Mouse (Mus musculus): ENCODE measurements around the gene Acvr1c.

Gene Acvr1c

DNA sequence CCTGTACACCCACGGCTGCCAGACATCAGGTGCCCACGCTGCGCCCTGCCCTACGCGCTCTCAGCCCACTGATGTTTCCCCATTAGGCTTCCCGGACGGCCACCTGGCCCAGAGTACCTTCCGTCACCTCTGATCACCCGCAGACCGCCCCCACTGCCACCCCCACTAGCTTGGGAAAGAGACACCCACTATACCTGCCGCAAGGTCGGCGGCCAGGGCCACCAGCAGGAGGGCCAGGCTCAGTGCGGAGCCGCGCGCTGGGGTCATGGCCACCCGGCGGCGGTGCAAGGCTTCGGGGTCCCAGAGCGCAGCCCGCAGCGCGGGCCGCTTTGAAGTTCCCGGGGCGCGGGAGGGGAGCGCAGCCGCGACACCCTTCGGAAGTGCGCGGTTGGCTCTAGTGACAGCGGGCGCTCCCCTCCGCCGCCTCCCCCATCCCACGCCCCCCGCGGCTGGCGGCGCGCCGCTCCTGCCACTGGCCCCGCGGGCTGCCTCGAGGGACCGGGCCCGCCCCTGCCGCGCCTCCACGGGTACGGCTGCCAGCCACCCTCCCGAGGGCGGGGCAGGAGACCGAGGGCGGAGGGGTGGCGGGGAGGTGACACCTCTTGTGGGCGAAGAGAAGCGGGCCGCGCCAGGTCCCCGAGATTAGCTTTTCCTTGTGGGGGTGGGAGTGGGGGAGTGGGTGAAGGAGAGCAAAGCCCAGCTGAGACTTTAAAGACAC lies at the start of gene Acvr1c:
TSS of gene Acvr1c (minus strand) at position 482 of the 718 bp plus-strand sequence.
- DNase-seq (ENCODE audit: inconsistent ontology term), result peak; percentile 74

DNA sequence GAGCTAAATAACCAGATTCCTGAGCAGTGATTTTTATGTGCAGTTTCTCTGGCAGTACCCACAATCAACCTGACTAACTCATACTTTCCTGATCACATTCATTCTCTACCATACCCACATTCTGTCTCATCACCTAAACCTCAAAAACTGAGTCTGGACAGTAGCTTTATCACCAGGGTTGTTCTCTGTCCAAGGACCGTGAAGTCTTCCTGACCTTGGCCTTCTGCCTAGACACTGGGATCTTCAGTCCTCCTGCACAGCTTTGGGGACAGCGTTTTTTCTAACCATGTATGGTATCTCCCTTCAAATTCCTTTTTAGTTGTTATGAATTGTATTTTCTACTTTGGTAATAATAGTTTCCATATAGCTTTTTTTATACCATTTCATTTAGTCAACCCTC lies 45.8 kb upstream of the Acvr1c start:
- DNase-seq (ENCODE audit: inconsistent ontology term), result peak; percentile 46

DNA sequence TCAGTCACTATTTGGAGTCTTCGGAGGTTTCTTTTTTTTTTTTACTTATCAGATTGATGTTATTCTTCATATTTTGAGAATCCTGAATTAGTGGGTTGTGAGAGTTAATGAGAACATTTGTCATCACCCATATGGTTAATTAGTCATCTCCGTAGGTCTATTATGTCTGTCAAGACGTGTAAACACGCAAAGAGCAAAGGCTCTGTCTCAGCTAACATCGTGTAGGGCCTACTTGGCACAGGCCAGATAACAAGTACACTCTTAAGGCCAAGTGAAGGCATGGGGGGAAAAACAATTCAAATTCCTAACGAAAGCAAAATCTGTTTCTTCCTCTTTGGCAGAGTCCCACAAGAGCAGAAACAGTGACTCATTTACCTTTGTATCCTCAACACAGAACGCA lies 30.9 kb upstream of the Acvr1c start:
- no peak for DNase-seq (ENCODE audit: inconsistent ontology term)

DNA sequence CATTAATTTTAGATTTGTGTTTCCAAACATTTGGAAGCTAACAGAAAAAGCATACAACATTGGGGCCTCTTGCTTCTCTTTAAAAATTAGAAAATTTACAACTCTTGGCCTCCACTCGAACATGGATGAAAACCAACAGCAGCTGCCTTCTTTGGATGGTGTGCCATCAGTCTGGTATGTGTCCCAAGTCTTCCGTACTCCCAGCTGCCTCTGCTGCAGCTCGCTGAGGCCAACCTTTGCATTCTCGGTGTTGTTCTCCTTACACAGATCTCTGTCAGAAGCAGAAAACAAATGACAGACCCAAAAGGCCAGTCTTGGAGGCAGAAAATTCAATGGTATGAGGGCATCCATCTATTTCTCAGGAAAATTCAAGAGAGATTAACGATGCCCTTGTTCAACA lies 22.3 kb upstream of the Acvr1c start:
- DNase-seq (ENCODE audit: inconsistent ontology term), result no peak

DNA sequence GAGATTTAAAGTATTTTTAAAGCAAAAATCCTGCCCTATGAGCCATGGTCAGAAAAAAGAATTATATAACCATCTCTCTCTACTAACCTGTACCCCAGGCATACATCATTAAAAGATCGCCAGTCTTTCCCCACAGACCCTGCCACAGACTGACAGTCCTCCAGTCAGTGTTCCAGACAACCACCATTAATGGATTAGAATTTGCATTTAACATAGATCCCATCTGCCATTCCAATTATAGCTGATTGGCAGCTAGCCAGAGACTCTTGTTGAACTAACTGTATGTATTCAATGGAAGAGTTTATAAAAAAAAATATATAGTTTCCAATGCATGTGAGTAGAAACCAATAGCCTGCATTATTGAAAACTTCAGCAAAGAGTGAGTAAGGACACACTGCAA lies 21.8 kb upstream of the Acvr1c start:
- no peak for DNase-seq (ENCODE audit: inconsistent ontology term)

DNA sequence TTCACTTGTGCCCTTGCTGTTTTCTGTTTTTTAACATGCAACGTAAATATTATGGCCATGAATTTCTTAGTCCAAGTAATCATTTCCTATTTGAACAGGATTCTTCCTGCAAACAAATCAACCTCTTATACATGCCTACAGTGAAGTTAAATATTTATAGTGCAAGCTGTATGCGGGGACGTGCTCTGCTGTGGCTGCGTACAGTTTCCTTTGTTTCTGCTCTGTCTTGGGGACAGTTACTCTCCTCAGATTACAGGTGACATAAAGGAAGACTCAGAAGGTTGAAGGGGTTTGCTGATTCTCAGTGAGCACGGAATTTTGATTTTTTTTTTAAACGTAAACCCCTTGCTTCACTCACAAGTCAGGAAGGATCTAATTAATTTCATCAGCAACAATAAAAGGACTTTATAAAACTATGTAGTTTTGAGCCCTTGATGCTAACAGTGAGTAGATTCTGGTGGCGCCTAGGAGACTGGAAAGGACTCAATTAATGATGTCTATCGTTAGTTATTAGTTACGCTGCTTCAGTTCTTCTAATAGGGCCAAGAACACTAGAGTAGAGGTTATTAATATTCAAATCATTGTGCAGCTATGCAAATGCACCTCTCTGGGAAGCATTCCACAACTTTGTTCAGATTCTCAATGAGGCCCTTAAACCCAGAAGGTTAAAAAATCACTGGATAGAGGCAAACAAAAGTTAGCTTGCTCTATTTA lies 19.9 kb upstream of the Acvr1c start:
- DNase-seq (ENCODE audit: inconsistent ontology term), result peak; percentile 54

DNA sequence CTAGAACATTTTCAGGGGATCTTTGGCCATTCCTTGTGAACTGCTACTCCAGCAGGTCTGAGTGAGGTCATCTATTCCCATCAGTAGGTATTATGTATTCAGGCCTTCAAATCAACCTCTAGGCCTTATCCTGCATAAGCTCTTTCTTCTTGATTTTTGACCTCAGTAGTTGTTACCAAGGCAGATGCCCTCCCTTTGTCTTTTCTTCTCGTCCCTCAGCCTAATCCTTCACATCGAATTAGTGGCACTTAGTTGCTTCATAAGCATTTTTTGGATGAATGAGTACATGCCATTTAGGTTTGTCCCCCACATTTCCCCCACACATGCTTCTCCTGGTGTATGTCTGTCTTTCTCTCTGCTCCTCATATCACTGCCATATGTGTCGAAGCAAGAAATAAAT lies 8.5 kb upstream of the Acvr1c start:
- DNase-seq (ENCODE audit: inconsistent ontology term), result no peak

DNA sequence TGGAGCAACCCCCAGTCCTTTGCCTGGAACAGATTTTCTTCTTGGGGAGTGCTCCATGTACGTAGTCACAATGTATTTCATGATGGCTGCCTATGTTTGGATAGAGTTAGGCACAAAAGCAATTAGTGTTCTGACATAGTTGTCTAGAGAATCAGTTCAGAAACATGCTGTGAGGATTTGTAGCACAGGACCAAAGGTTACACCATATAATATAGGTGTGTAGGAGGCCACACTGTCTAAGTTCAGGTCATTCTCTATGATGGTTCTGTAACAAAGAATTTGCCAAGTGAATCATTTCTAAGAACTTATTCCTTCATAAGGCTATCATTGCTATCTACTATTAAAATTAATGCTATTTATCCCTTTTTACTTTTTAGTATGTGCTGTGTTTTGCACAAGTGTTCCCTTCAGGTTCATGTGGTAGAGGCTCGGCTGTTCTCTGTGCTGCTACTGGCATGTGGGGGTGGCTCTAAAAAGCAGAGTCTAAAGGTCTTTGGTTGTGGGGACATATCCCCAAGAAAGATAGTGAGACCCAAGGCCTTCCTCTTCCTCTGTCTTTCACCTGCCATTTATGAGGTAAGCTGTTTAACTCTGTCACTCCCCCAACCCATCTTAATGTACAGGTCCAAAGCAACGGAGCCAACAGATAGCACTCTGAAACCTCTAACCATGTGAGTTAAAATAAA lies 3.8 kb upstream of the Acvr1c start:
- DNase-seq (ENCODE audit: inconsistent ontology term), result no peak

DNA sequence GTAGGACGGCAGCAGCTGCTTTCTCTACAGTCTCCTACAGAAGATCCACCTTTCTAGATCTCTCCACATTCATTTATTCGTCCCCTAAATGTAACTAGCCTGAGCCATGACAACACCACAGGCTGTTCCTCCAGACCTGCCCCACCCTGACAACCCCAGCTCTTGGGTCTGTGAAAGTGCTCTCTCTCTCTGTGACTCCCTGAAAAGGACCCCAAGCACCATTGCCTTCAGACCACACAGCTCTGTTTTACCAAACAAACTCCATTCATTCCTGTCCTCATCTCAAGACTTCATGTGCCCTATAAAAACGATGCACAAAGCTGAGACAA lies 401 bp upstream of the Acvr1c start:
- DNase-seq (ENCODE audit: inconsistent ontology term), result no peak

DNA sequence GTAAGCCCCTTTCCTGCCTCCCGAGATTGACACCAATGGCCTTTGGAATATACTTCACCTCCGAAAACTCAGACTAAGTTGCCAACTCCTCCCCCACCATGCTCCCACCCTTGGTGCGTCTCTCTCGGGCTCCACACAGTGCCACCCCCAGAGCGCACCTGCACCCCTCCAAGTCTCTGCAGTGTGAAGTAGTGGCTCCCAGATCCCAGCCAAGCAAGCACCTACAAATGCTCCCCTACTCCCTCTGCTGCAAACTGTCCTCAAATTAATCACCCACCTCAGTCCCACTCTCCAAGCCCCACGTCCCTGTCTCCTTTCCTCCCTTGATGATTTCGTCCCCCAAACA lies 654 bp downstream of the Acvr1c start:
- no peak for DNase-seq (ENCODE audit: inconsistent ontology term)

DNA sequence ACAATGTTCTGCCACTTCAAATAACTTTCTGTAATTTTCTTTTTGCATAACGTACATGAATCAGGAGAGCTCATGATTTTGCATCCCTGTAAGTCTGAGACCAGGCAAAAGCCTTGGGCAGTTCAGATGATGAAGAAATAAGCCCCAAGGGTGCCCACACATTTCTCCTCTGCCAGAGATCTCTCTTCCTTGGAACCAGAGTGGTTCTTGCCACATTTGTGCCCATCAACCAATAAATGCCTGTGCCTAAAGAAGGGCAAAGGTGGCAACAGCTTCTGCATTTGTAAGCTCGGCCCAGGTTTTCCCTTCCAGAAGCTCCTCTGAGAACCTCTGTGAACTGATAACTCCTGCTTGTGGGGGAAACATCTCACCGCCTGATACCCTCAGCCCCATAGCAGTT lies 3.3 kb downstream of the Acvr1c start:
- DNase-seq (ENCODE audit: inconsistent ontology term), result no peak

DNA sequence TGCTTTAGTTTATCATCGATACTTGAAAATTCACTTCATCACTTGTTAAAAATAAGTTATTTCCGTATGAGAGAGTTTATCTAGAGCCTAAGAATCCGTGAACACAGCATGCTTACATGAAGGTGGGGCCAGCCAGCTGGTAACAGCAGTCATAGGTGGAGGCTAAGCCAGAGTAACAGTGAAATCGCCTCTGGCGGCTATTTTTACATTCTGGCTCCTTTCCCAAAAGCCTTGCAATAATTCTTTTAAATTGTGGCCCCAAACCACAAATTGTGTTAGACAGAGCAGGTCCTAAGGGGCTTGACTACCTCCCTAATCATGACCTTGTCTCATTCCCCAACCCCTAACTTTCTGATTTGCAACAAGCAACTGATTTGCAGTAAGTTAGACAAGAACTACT lies 4.8 kb downstream of the Acvr1c start:
- no peak for DNase-seq (ENCODE audit: inconsistent ontology term)

DNA sequence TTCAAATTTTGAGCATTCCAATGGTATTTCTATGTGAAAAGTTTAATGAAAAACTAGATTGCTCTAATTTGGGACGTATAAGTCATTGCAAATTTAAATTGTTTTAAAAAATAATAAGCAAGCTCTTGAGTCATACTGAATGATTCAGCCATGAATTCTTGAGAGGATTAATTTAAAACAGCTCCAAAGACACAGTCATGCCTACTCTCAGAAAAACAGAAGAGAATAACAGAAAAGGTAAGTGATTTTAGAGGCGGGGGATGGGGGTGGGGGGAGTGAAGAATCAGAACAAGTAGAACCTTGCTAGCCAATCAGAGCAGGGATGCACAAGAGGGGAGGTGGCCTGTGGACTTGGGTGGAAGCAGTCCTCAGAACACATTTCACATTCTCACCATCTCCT lies 7.0 kb downstream of the Acvr1c start:
- no peak for DNase-seq (ENCODE audit: inconsistent ontology term)

DNA sequence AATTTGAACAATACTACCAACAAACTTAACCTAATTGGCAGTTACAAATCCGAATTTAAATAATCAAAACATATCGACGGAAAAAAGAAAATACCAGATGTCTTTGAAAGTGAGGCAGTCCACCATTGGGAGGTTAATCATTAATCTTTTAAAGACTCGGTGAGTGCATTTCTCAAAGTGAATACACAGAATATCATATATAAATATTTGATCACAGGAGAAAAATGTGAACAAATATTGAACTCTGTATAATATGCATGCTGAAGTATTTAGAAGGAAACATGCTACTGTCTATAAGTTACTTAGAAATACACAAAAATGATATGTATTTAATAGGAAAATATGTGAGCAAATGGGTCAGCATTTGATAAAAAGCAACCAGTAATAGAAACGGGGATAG lies 21.0 kb downstream of the Acvr1c start:
- no peak for DNase-seq (ENCODE audit: inconsistent ontology term)

DNA sequence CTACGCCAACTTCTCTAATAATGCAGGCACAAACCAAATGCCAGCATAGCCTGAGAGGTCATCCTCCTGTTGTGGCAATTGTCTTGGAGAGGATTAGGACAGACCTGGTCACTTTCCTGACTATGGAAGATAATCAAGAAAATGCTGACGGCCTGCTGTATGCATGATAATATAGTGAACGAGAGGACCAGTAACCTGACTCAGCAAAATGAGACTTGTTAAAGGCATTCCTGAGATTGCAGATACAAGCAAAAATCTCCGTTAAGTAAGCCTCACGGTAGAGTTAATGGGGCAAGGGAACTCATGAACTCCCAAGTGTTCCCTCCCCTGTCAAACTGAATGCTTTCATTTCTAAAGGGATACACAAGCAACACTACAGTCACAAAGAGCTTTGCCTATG lies 28.1 kb downstream of the Acvr1c start:
- no peak for DNase-seq (ENCODE audit: inconsistent ontology term)

DNA sequence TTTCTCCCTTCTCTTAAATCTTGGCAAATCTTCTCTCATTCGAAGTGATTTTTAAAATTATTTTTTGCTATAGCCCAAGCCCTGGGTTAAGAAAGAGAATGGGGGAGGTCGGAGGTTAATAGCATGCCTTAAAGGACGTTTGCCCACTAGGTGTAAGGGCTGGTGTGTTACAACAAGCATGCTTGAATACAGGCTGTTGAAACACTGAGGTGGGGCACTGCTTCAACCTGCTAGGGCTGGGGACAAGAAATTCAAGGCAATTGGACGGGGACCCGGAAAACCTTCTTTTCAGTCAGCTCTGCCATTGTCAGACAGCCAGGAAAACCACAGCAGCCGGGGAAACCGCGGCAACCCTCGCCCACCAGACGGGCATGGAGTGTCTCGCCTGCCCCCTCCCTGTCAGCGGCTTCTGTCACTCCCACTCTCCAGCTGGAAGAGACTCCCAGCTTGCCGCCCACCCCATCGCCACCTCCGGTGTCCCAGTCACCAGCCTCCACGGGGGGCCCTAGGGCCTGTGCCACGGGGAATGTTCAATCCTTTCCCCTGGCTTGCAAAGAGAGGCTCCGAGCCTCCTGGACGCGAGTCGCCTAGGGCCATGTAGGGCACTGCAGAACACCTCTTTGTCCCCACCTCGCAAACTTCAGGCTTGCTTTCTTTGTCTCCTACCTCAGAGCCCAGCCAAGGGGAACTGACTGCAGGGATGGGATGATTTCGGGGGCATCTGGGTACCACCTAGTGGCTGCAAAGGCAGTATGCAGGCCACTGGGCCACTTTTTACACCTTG lies 33.4 kb downstream of the Acvr1c start:
- peak; percentile 41 for DNase-seq (ENCODE audit: inconsistent ontology term)

DNA sequence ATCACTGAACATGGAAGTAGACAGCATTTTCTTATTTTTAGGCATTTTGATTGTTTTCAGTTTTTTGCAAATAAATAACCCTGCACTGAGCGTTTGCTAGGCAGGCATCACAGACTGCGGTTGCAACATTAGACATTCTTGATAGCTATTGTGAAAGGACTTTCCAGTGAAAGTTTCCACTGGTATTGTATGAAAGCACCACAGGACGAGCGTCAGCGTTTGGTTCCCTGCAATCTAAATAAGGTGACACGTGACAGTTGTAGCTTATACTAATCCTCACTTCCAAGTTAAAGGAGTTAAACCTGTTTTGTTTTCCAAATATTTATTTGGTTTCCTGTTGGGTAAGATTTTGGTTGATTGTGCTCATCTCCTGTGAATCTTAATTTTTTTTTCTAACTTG lies 34.4 kb downstream of the Acvr1c start:
- DNase-seq (ENCODE audit: inconsistent ontology term), result no peak

DNA sequence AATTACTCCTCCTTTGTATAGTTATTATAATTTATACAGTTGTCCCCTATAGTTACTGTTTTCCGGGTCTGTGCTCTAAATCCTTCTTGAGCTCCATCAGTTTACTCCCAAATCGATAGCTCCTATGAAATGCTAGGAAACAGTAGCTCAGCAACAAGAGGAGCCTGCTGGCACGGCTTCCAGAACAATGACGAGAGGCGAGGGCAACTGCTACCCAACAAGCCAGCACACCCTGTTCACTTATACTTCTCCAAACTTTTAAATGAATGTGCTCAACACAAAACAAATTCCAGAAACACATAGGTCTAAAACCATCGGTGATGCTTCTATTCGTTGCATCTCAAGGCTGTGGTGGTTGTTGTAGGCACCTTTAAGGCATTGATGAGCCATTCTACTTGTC lies 41.5 kb downstream of the Acvr1c start:
- no peak for DNase-seq (ENCODE audit: inconsistent ontology term)

DNA sequence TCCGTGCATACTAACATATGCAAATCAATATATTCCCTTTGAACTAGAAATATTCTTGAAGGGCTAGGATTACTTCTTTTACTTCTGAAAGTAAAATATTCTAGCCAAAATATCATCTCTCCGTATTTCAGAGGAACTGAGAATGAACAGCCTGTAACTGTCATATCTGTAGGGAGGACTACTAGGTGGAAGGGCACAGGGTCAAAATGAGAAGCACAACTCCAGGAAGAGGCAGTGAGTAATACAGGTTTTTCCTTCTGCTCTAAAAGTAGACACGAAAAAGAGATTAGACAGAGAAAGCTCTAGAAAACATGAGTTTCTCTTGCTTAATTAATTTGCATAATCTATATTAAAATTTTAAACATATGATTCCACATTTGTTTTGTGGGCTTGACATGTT lies 48.0 kb downstream of the Acvr1c start:
- no peak for DNase-seq (ENCODE audit: inconsistent ontology term)

DNA sequence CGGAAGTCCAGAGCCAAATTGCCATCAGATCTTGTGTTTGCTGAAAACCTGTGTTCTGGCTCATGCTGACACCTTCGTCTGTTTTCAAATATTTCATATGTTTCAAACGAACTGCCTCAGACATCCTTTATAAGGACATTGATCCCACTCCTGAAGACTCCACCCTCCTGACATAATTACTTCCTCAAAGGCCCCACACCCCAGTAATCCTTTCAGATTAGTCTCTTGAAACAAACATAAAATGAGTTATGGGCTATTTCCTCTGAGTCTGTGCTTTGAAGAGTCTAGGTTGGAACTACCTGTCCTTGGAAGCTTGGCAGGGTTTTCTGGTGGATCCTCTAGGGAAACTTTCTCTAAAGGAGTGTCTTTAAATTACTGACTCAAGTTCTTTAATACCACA lies 53.2 kb downstream of the Acvr1c start:
- DNase-seq (ENCODE audit: inconsistent ontology term), result no peak

DNA sequence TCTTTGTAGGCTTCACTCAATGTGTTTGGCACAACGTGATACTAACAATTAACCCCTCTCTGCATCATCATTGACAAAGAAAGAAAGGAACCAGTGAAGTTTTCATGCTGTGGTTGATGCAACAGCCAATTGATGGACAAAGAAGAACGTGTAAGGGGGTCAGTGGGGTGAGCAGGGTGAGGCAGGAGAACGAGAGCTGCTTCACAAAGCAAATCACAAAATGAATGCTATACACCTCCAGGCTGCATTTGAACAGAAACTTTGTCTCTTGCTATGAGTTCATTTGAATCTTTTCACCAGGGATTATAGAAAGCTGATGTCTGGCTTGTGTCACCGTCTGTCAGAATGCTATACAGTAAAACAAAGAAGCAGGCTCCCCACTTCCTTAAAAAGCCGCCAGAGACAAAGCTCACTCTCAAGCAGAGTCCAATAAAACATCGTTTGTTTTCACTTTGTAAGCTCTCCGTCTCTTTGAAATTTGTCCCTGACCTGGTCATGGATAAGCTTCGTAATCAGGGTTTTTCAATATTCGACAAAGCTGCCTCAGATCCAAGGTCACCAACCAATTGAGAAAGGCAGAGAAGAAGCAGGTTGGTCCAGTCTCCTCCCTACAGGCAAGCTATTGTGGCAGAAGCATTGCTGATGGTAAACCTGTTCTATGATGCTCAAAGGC lies 67.8 kb downstream of the Acvr1c start:
- no peak for DNase-seq (ENCODE audit: inconsistent ontology term)

DNA sequence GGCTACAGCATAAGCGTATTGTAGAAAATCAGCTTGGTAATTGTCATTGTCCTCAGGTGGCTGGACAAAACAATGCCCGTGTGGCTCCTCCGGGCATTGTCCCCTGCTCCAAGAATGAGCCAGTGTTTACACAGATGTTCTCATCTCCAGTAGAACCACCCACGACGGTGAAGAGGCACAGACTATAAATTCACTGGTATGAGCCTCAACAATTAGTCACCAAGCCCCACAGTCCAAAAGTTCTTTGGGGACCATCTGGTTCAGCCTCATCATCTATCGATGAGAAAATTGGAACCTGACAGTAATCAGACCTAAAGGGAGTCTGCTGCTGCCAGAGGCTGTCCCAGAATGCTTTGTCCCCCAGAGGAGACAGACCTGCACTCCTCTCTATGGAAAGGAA lies 68.4 kb downstream of the Acvr1c start:
- DNase-seq (ENCODE audit: inconsistent ontology term), result no peak
